Mouse (Mus musculus) C2C12 (cell line): Measurements from ENCODE around the gene Ttll5. TPM values are rescaled to one million over a fixed set of nuclear protein-coding genes. Genes with fewer than 3 reads are reported as not detected.

Source experiments
- H3K27me3 ChIP-seq: one replicate; pipeline ENCODE4 v1.6.1; 2011; ENCODE audit not compliant: control insufficient read depth, insufficient read depth, insufficient read length
- H3K36me3 ChIP-seq: one replicate; pipeline ENCODE4 v1.6.1; 2011; ENCODE audit not compliant: control insufficient read depth, insufficient read depth
- H3K4me3 ChIP-seq: one replicate; pipeline ENCODE4 v1.5.1; 2011; ENCODE audit warnings: mild to moderate bottlenecking, control low read depth; ENCODE audit not compliant: poor library complexity, insufficient read depth, severe bottlenecking
- H3K79me2 ChIP-seq: one replicate; pipeline ENCODE4 v1.6.1; 2011; ENCODE audit not compliant: control insufficient read depth, insufficient read depth
- H3K79me3 ChIP-seq: one replicate; pipeline ENCODE4 v1.6.1; 2011; ENCODE audit warnings: low read depth, control low read depth
- H3ac ChIP-seq: one replicate; pipeline ENCODE3; 2011; ENCODE audit warnings: low read depth; ENCODE audit not compliant: control insufficient read depth, insufficient read length
- CEBPB ChIP-seq: IDR thresholded peaks from one replicate; pipeline ENCODE4 v1.6.1; 2011; ENCODE audit warnings: low read depth, mild to moderate bottlenecking, control low read depth, moderate library complexity
- CTCF ChIP-seq: IDR thresholded peaks from one replicate; pipeline ENCODE4 v1.5.1; 2011; ENCODE audit not compliant: control insufficient read depth, insufficient read depth, insufficient read length
- FOSL1 ChIP-seq: IDR thresholded peaks from one replicate; pipeline ENCODE4 v1.8.0; 2011; ENCODE audit warnings: mild to moderate bottlenecking, low read length; ENCODE audit not compliant: poor library complexity, insufficient read depth, severe bottlenecking
- MAX ChIP-seq: IDR thresholded peaks from one replicate; pipeline ENCODE4 v1.6.1; 2011; ENCODE audit warnings: mild to moderate bottlenecking, control low read depth
- MYOD1 ChIP-seq: IDR thresholded peaks from one replicate; pipeline ENCODE4 v1.6.1; 2011; ENCODE audit warnings: low read depth; ENCODE audit not compliant: control insufficient read depth, insufficient read length
- MYOG ChIP-seq: IDR thresholded peaks from one replicate; pipeline ENCODE4 v1.6.1; 2011; ENCODE audit not compliant: control insufficient read depth, insufficient read length; ENCODE audit errors: extremely low read depth
- USF1 ChIP-seq: IDR thresholded peaks from one replicate; pipeline ENCODE4 v1.6.1; 2011; ENCODE audit warnings: low read depth, mild to moderate bottlenecking, control low read depth, moderate library complexity
- polyA plus RNA-seq: library from polyadenylated mRNA; unstranded; fragments of >200 nt; fragmentation: generic; extraction: Trizol; gene quantifications from one replicate; pipeline ENCODE4 v1.2.1, GENCODE M21; 2012; ENCODE audit warnings: missing spikeins

Ttll5 gene
- polyA plus RNA-seq, 1 experiment = 20.1 TPM

GRCm38 (mm10) chr12:85811676-85812075 lies 12.8 kb upstream of the Ttll5 start:
- Histone ChIP-seq H3K79me3 (no peaks in the 10 kb centered on the region), H3K79me2 (no peaks in the 10 kb centered on the region), H3ac (no peak overlapping the region), H3K27me3 (no peaks in the 10 kb centered on the region), H3K36me3 (peaks cover 51% of the 10 kb centered on the region), H3K4me3 (no peak overlapping the region)
- TF ChIP-seq MAX = no peak
- TF ChIP-seq FOSL1 = no peak
- TF ChIP-seq CTCF = no peak
- TF ChIP-seq CEBPB = no peak
- TF ChIP-seq USF1 = no peak
- no peak for TF ChIP-seq MYOD1
- TF ChIP-seq MYOG = no peak

DNA sequence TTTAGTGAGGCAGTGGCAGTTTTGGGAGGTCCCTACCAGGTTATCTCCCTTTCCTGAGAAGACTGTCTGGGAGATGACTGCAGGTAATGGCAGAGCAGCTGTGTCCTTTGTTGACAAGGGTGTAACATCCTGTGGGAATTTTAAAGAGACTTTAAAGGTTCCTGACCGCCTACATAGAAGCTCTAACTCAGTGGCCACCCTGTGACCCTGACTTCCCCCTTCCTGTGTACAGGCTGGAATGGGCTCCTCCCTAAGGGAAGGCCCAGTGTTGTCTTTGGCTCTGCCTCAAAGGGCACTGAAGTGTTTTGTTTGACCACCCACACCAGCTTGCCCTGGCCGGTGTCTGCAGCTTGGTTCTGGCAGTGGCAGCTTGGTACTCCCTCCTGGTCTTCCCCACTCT lies 10.9 kb upstream of the Ttll5 start:
- Histone ChIP-seq H3K36me3 (peaks cover 69% of the 10 kb centered on the region), H3K79me3 (no peaks in the 10 kb centered on the region), H3ac (no peak overlapping the region), H3K4me3 (no peak overlapping the region), H3K79me2 (no peaks in the 10 kb centered on the region), H3K27me3 (no peaks in the 10 kb centered on the region)
- no peak for TF ChIP-seq FOSL1
- no peak for TF ChIP-seq MYOD1
- TF ChIP-seq MAX = no peak
- TF ChIP-seq CTCF = no peak
- TF ChIP-seq MYOG = no peak
- TF ChIP-seq USF1 = no peak
- no peak for TF ChIP-seq CEBPB

DNA sequence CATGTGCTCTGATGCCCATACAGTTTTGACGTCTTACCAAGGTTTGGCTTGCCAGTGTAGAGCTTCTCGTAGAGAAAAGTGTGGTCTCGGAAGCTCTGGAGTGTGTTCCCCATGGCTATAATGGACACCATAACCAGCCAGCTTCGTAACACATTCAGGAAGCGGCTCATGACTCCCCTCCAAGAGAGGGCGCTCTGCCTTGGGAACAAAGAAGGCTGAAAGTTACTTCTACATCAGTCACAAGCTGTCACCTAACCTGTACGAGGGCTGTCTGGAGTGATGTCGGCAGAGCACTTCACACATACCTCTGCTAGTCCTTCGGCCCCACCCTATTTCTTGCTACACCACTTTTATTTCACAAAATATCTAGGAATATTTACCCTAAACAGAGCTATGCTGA lies 2.4 kb upstream of the Ttll5 start:
- Histone ChIP-seq H3K36me3 (peaks cover 46% of the 10 kb centered on the region), H3K4me3 (no peak overlapping the region), H3K79me3 (peaks cover 18% of the 10 kb centered on the region), H3K27me3 (no peaks in the 10 kb centered on the region), H3ac (no peak overlapping the region), H3K79me2 (peaks cover 51% of the 10 kb centered on the region)
- no peak for TF ChIP-seq FOSL1
- TF ChIP-seq CEBPB = no peak
- no peak for TF ChIP-seq CTCF
- TF ChIP-seq MAX = no peak
- no peak for TF ChIP-seq USF1
- TF ChIP-seq MYOD1 = no peak
- TF ChIP-seq MYOG = no peak

DNA sequence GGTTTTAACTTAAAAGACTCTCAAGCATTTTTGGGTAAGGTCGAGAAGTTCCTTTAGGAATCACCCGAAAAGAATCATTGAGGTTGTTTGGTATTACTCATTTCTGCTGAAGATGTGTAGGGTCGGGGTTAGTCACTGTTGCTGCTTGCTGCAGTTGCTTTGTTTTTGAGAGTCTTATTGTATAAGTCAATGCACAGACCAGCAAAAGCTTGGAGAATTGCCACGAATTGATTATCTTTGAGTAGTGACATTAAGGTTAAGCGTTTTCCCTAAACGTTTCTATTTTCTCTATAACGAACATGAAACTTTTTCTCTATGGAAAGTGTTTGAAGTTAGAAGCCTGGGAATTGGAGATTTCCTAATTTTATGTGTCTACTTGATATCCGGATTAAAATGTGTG lies 902 bp downstream of the Ttll5 start:
- peaks cover 51% of the 10 kb centered on the region for H3K79me2 ChIP-seq
- H3K4me3 ChIP-seq = peak overlapping the region; percentile 75
- no peaks in the 10 kb centered on the region for H3K27me3 ChIP-seq
- peak overlapping the region; percentile 96 for H3ac ChIP-seq
- peaks cover 36% of the 10 kb centered on the region for H3K36me3 ChIP-seq
- TF ChIP-seq MYOG (no peak), CTCF (no peak), CEBPB (no peak), FOSL1 (no peak), MYOD1 (no peak), USF1 (no peak), MAX (no peak)
- peaks cover 18% of the 10 kb centered on the region for H3K79me3 ChIP-seq

DNA sequence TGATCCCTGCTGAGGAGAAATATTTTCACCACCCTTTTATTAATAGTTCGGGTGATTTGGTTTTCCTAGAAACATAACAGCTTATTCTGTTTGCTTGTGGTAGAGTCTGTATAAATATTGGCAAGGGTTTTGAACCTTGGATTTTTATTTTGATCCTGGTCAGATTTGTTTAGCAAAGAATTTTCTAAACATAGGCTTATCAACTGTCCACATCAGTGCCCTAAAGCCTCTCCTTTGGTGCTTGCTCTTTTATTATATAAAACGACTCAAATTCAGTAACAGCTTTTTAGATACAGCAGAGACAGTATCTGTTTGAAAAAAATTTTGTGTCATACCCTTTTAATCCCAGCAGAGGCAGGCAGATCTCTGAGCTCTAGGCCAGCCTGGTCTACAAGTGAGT lies 1.4 kb downstream of the Ttll5 start:
- TF ChIP-seq MYOG = no peak
- no peak for TF ChIP-seq MAX
- TF ChIP-seq CTCF = no peak
- no peak for TF ChIP-seq USF1
- no peak for TF ChIP-seq CEBPB
- TF ChIP-seq FOSL1 = no peak
- TF ChIP-seq MYOD1 = no peak
- Histone ChIP-seq H3ac (no peak overlapping the region), H3K79me3 (peaks cover 18% of the 10 kb centered on the region), H3K36me3 (peaks cover 32% of the 10 kb centered on the region), H3K27me3 (no peaks in the 10 kb centered on the region), H3K4me3 (peak overlapping the region; percentile 75), H3K79me2 (peaks cover 51% of the 10 kb centered on the region)

DNA sequence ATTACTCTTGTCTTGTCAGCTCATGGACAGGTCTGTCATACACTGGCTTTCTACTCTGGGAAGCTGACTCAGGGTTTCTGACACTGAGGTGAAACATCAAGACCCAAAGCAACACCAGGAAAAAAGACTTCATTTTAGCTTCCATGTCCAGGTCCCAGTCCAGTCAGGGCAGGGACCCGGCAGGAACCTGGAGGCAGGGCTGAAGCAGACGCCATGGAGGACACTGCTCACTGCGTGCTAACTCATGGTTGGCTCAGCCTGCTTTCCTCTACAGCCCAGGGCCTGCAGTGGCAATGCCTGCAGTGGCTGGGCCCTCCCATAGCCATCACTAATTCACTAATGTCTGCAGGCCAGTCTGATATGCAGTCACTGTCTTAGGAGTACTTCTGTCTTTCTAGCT lies 4.4 kb downstream of the Ttll5 start:
- no peaks in the 10 kb centered on the region for H3K27me3 ChIP-seq
- H3K79me2 ChIP-seq = peaks cover 24% of the 10 kb centered on the region
- no peak overlapping the region for H3K4me3 ChIP-seq
- H3K79me3 ChIP-seq = peaks cover 4% of the 10 kb centered on the region
- H3ac ChIP-seq = no peak overlapping the region
- TF ChIP-seq CTCF = no peak
- no peak for TF ChIP-seq CEBPB
- H3K36me3 ChIP-seq = peaks cover 38% of the 10 kb centered on the region
